Mouse (Mus musculus) kidney, postnatal 0 days (tissue): ENCODE measurements around the gene Fam129b. TPM values are rescaled to one million over a fixed set of nuclear protein-coding genes. Genes with fewer than 3 reads are reported as not detected.
"Not testable (repeated sequence)": the region's sequence is repeated elsewhere in the genome, so short reads cannot be mapped to it uniquely, and the experiment has no call there.

ENCODE experiments used
- ATAC-seq: fragments of 200-750 bp; cut with Nextera tagmentation; replicated peaks from 2 replicates; pipeline ENCODE4 v1.8.0; 2017; ENCODE audit warnings: low read depth, moderate number of reproducible peaks, moderate TSS enrichment, moderate library complexity; ENCODE audit not compliant: low FRiP score
- DNase-seq: peaks from one replicate; pipeline ENCODE4 v3.0.0-alpha.2; 2016; ENCODE audit warnings: low spot score
- H3K27ac ChIP-seq: fragments of 300-500 bp; sonication (generic); 2 replicates; pipeline ENCODE4 v1.5.1; 2014; ENCODE audit warnings: mild to moderate bottlenecking
- H3K27me3 ChIP-seq: fragments of 300-500 bp; sonication (generic); 2 replicates; pipeline ENCODE4 v1.6.1; 2014; ENCODE audit warnings: low read length, mixed read lengths; ENCODE audit not compliant: insufficient read depth
- H3K36me3 ChIP-seq: fragments of 300-500 bp; sonication (generic); 2 replicates; pipeline ENCODE4 v1.6.1; 2014; ENCODE audit warnings: low read length, mixed read lengths; ENCODE audit not compliant: insufficient read depth
- H3K4me1 ChIP-seq: fragments of 300-500 bp; sonication (generic); replicated peaks from 2 replicates; pipeline ENCODE4 v1.6.1; 2014; ENCODE audit warnings: antibody characterized with exemption, low read length, mixed read lengths; ENCODE audit not compliant: insufficient read depth
- H3K4me2 ChIP-seq: fragments of 300-500 bp; sonication (generic); 2 replicates; pipeline ENCODE4 v1.6.1; 2014; ENCODE audit warnings: mild to moderate bottlenecking, low read length, moderate library complexity, mixed read lengths
- H3K4me3 ChIP-seq: fragments of 300-500 bp; sonication (generic); replicated peaks from 2 replicates; pipeline ENCODE4 v1.5.1; 2014; ENCODE audit warnings: low read depth, low read length
- H3K9ac ChIP-seq: fragments of 300-500 bp; sonication (generic); 2 replicates; pipeline ENCODE4 v1.6.1; 2014; ENCODE audit warnings: low read depth, low read length
- H3K9me3 ChIP-seq: fragments of 300-500 bp; sonication (generic); replicated peaks from 2 replicates; pipeline ENCODE4 v1.6.1; 2016; ENCODE audit warnings: low read length, inconsistent platforms, mixed read lengths
- CTCF ChIP-seq: IDR thresholded peaks from 2 replicates; pipeline ENCODE4 v1.5.1; 2016; ENCODE audit warnings: antibody characterized with exemption, low read depth, mild to moderate bottlenecking, moderate library complexity
- WGBS: fragments of 180-500 bp; shearing (Covaris S2); extraction: QIAGEN DNeasy Blood & Tissue Kit; methylation state at CpG from one replicate; pipeline ENCODE4 v1.1.7; 2014; 5-methylcytosine and 5-hydroxymethylcytosine counted together
- polyA plus RNA-seq: library from polyadenylated mRNA; unstranded; fragments of >200 nt; fragmentation: Nextera tagmentation; extraction: Ambion mirVana; gene quantifications from 2 replicates; pipeline ENCODE4 v1.2.1, GENCODE M21; 2015

The Fam129b gene
- polyA plus RNA-seq, 1 experiment from 2014 or later: 42.2 TPM

DNA sequence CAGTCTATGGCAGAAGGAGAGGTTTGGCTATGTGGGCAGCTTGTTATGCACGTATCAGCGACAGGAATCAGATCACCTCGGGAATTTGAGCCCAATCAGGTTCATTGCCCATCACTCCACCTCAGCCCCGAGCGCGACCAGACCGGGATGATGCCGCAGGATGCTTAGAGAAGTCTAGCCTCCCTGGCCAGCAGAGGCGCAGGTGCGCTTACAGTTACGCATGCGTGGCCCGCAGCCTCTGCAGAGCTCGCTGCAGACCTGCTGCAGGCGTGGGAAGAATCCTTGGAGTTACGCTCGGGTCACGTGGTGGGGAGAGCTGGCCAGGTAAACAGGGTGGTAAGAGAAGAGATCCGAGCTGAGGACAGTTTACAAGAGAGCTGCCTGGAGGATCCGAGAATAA lies 23.8 kb upstream of the Fam129b start:
- Histone ChIP-seq H3K4me3 (no peak overlapping the region), H3K4me2 (no peak overlapping the region; the same call in 1 of the 2 replicates)
- 2% methylated on average over 20 of the region's 20 CpGs for WGBS

DNA sequence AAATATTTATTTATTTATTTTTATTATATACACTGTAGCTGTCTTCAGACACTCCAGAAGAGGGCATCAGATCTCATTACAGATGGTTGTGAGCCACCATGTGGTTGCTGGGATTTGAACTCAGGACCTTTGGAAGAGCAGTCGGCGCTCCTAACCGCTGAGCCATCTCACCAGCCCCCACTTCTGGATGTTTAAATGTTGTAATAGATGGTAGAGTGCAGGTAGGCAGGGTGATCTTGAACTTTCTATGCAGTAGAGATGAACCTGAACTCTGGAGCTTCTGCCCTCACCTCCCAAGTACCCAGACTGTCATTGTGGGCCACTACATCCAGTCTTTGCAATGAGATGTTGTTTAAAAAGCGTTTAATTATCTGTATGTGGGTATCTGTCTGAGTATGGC lies 22.2 kb upstream of the Fam129b start:
- WGBS: 69% methylated on average over 4 of the region's 4 CpGs
- H3K9ac ChIP-seq, H3K27me3 ChIP-seq: not testable (repeated sequence)

More for the DNA sequence above, 23.8 kb upstream of the Fam129b start:
- Histone ChIP-seq H3K4me1 (no peaks in the 10 kb centered on the region), H3K27me3 (no peaks in the 10 kb centered on the region), H3K9me3 (no peaks in the 10 kb centered on the region), H3K36me3 (no peaks in the 10 kb centered on the region), H3K27ac (no peak overlapping the region), H3K9ac (no peak overlapping the region)
- ATAC-seq (no peak; the same call in 1 of the 2 replicates), DNase-seq (peak; percentile 50)
- peak; percentile 60 for TF ChIP-seq CTCF

DNA sequence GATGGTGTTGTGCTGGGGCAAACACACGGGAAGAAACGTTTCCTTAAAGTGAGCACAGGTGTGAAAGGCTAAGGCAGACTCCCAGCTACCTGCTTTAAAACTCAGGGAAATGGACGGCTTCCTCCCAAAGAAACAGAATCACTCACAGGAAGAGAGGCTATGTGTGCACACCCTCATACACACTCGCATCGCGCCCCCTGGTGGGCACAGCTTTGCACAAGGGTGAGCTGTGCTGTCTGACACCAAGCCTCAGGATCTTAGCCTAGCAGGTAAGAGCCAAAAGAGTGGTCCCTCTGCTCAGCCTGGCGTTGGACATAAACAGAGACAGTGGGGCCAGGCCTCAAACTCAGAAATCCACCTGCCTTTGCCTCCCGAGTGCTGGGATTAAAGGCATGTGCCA lies 21.7 kb upstream of the Fam129b start:
- H3K4me1 ChIP-seq: no peaks in the 10 kb centered on the region
- no peak overlapping the region for H3K27ac ChIP-seq
- H3K9ac ChIP-seq: no peak overlapping the region
- no peak overlapping the region for H3K4me3 ChIP-seq
- peak; percentile 97 for TF ChIP-seq CTCF
- no peaks in the 10 kb centered on the region for H3K27me3 ChIP-seq
- peak; percentile 93 for DNase-seq
- WGBS: 4% methylated on average over 8 of the region's 8 CpGs
- no peaks in the 10 kb centered on the region for H3K36me3 ChIP-seq
- no peak overlapping the region for H3K4me2 ChIP-seq
- H3K9me3 ChIP-seq: no peaks in the 10 kb centered on the region
- ATAC-seq: peak; percentile 63; the same call in 1 of the 2 replicates

More for the DNA sequence above, 22.2 kb upstream of the Fam129b start:
- H3K36me3 ChIP-seq, ATAC-seq, H3K9me3 ChIP-seq, H3K4me3 ChIP-seq, DNase-seq, H3K4me2 ChIP-seq, H3K4me1 ChIP-seq, H3K27ac ChIP-seq: not testable (repeated sequence)

GRCm38 (mm10) chr2:32855046-32855785 lies 20.7 kb upstream of the Fam129b start:
- DNase-seq (no peak), ATAC-seq (no peak)
- Histone ChIP-seq H3K27ac (no peak overlapping the region), H3K4me2 (no peak overlapping the region), H3K4me1 (no peaks in the 10 kb centered on the region), H3K9me3 (no peaks in the 10 kb centered on the region), H3K4me3 (no peak overlapping the region), H3K36me3 (no peaks in the 10 kb centered on the region), H3K27me3 (no peaks in the 10 kb centered on the region), H3K9ac (no peak overlapping the region)
- 78% methylated on average over 7 of the region's 7 CpGs for WGBS
- TF ChIP-seq CTCF: no peak

DNA sequence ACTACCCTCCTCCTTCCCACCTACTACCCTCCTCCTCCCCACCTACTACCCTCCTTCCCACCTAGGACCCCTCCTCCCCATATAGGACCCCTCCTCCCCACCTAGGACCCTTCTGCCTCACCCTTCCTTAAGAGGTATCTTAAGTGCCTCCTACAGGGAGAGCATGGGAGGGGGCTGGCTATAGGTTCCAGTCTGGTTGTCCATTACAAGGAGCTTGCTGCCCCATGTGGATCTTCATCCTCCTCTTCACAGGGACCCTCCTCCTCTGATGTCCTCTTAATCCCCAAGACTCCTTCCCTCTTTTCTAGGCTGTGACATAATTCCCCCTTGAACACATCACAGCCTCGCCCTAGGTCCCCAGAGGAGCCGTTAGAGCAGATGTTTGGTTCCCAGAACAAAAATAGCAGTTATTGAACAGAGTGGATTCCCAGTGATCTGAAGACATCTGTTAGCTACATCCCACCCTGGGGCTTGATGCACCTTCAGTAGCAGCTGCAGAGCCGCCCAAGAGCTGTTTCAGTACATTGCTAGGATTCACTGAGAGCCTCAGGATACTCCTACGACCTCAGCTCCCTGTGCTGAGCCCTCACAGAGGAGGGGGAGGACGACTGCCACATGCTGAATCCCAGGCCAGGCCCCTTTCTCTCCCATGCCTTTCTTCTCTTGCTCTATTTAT lies 20.0 kb upstream of the Fam129b start:
- no peak overlapping the region for H3K27ac ChIP-seq
- WGBS: 39% methylated on average over 5 of the region's 5 CpGs
- ATAC-seq (no peak), DNase-seq (no peak)
- H3K9me3 ChIP-seq: no peaks in the 10 kb centered on the region
- H3K4me3 ChIP-seq: no peak overlapping the region
- no peaks in the 10 kb centered on the region for H3K36me3 ChIP-seq
- TF ChIP-seq CTCF: no peak
- H3K9ac ChIP-seq: no peak overlapping the region
- no peaks in the 10 kb centered on the region for H3K4me1 ChIP-seq
- H3K4me2 ChIP-seq: no peak overlapping the region
- H3K27me3 ChIP-seq: no peaks in the 10 kb centered on the region

GRCm38 (mm10) chr2:32857584-32857983 lies 18.3 kb upstream of the Fam129b start:
- ATAC-seq (peak; percentile 35; the same call in 1 of the 2 replicates), DNase-seq (peak; percentile 96)
- Histone ChIP-seq H3K36me3 (no peaks in the 10 kb centered on the region), H3K4me3 (no peak overlapping the region), H3K4me1 (no peaks in the 10 kb centered on the region), H3K27me3 (no peaks in the 10 kb centered on the region), H3K9ac (no peak overlapping the region), H3K9me3 (no peaks in the 10 kb centered on the region), H3K4me2 (no peak overlapping the region), H3K27ac (no peak overlapping the region)
- TF ChIP-seq CTCF: peak; percentile 98
- WGBS: 2% methylated on average over 7 of the region's 7 CpGs
